Mouse (Mus musculus) kidney, embryonic 16.5 days (tissue): ENCODE data around the gene Tnp2. TPM values are rescaled to one million over a fixed set of nuclear protein-coding genes. Genes with fewer than 3 reads are reported as not detected.
A peak's percentile ranks its signal among the peaks of the same experiment; 100 is the strongest.

Experiments
- ATAC-seq: fragments of 200-750 bp; cut with Nextera tagmentation; 2 replicates; pipeline ENCODE4 v1.8.0; 2017; ENCODE audit warnings: moderate TSS enrichment; ENCODE audit not compliant: low FRiP score, low TSS enrichment
- H3K27ac ChIP-seq: fragments of 300-500 bp; sonication (generic); 2 replicates; pipeline ENCODE4 v1.5.1; 2014; ENCODE audit warnings: low read length
- H3K27me3 ChIP-seq: fragments of 300-500 bp; sonication (generic); 2 replicates; pipeline ENCODE4 v1.6.1; 2014; ENCODE audit warnings: low read length, control low read depth, mixed read lengths; ENCODE audit not compliant: insufficient read depth
- H3K36me3 ChIP-seq: fragments of 300-500 bp; sonication (generic); 2 replicates; pipeline ENCODE4 v1.6.1; 2014; ENCODE audit warnings: low read length, control low read depth, mixed read lengths; ENCODE audit not compliant: insufficient read depth
- H3K4me1 ChIP-seq: fragments of 300-500 bp; sonication (generic); 2 replicates; pipeline ENCODE4 v1.6.1; 2014; ENCODE audit warnings: low read length, control low read depth, mixed read lengths; ENCODE audit not compliant: insufficient read depth
- H3K4me2 ChIP-seq: fragments of 300-500 bp; sonication (generic); replicated peaks from 2 replicates; pipeline ENCODE4 v1.6.1; 2014; ENCODE audit warnings: low read depth, low read length
- H3K4me3 ChIP-seq: fragments of 300-500 bp; sonication (generic); 2 replicates; pipeline ENCODE4 v1.5.1; 2014; ENCODE audit warnings: mild to moderate bottlenecking, low read length
- H3K9ac ChIP-seq: fragments of 300-500 bp; sonication (generic); replicated peaks from 2 replicates; pipeline ENCODE4 v1.6.1; 2014; ENCODE audit warnings: low read length
- H3K9me3 ChIP-seq: fragments of 300-500 bp; sonication (generic); 2 replicates; pipeline ENCODE4 v1.6.1; 2016; ENCODE audit warnings: low read length, control low read depth
- WGBS: fragments of 180-500 bp; shearing (Covaris S2); extraction: QIAGEN DNeasy Blood & Tissue Kit; methylation state at CpG from one replicate; pipeline ENCODE4 v1.1.7; 2014; 5-methylcytosine and 5-hydroxymethylcytosine counted together
- polyA plus RNA-seq: library from polyadenylated mRNA; unstranded; fragments of >200 nt; fragmentation: Nextera tagmentation; extraction: Ambion mirVana; gene quantifications from 2 replicates; pipeline ENCODE4 v1.2.1, GENCODE M21; 2015

The Tnp2 gene
- polyA plus RNA-seq, 1 experiment from 2014 or later, result not detected

DNA sequence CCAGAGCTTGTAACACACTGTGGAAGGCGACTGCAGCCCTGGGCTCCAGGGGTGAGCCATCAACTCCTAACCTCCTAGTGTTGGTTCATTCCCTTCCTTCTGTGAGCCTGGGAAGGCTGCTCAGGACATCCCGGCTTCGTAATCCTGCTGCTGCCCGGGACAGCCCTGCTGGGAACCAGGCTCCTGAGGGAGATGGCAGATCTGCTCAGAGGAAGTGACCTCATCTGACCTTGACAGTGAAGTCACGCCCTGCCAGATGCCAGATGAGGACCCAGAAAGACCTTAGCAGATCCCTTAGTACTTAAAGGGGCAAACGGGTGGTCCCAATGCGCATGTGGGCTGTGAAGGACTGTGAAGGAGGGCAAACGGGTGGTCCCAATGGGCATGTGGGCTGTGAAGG, 27.3 kb downstream of the Tnp2 start:
- no peaks in the 10 kb centered on the region for H3K4me1 ChIP-seq
- no peaks in the 10 kb centered on the region for H3K27me3 ChIP-seq
- 58% methylated on average over 8 of the region's 8 CpGs for WGBS
- H3K9me3 ChIP-seq, result no peaks in the 10 kb centered on the region
- H3K9ac ChIP-seq, result no peak overlapping the region
- H3K27ac ChIP-seq, result no peak overlapping the region
- H3K36me3 ChIP-seq, result no peaks in the 10 kb centered on the region
- H3K4me2 ChIP-seq, result no peak overlapping the region
- H3K4me3 ChIP-seq, result no peak overlapping the region
- ATAC-seq, result no peak

DNA sequence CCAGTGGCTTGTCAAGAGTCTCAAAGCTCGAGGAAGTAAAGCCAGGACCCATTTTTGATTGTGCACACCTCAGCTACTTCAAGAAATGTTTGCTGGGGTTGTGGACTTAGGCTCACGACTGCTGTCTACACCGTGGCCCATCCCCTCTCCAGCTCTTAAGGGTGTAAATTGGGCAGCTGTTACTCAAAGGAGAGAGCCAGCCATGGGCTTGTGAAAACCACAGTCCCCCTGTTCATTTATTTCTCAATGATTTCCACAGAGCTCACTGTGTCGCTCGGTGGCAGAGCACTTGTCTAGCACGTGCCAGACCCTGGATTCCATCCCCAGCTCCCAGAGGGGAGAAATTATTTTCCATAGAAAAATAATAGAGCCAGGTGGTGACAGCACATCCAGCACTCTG, 32.3 kb downstream of the Tnp2 start:
- Histone ChIP-seq H3K9me3 (no peaks in the 10 kb centered on the region), H3K4me3 (no peak overlapping the region), H3K36me3 (no peaks in the 10 kb centered on the region), H3K4me1 (no peaks in the 10 kb centered on the region), H3K27ac (no peak overlapping the region), H3K9ac (no peak overlapping the region), H3K27me3 (no peaks in the 10 kb centered on the region), H3K4me2 (no peak overlapping the region)
- 72% methylated on average over 6 of the region's 6 CpGs for WGBS
- no peak for ATAC-seq

DNA sequence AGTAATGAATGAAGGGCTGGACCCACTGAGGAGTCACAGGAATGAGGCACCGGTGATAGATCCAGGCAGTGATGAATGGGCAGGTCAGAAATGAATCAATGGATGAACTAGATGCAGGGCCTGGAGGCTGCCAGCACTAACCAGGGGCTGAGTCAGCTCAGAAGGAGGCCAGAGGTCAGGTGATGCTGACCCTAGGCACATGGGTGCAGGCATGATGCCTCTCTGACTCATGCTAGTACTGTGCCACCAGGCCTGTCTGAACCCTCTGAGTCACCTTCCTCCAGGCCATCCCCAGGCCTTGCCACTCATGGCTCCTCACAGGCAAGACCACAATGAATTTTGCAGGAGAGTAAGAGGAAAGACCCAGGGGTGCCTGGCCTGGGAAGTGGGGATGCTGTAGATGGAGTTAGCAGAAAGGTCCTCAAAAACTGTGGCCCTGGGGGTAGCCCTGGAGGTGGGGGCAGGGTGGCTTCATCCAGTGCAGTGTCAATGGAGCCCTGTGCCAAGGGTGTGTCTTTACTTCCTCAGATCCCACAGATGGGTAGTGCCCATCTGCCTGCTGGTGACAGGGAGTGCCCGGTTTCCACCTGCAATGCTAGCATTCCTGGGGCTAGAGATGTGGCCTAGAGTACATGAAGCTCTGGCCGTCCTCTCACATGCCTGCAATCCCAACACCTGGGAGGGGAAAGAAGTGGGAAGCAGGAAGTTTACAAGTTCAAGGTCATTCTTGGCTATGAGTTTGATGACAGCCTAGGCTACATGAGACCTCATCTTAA, 33.8 kb downstream of the Tnp2 start:
- no peak for ATAC-seq
- WGBS, result 82% methylated on average over 3 of the region's 3 CpGs

DNA sequence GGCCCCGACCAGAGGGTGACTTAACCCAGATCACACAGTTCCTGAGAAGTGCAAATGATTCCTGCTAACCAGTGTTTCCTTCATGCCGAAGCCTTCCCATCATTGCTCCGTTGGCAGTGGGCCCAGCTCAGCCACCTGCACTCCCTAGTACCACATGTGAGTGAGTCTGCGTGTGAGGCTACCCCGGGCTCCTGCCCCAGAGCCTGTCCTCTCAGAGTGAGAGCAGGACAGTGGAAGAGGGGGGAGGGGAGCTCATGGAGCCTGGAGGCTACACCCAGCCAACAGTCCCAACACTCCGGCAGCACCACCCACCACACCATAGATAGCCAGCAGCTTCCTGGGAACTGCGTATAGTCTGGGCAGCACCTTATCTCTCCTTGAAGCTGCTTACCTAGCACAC, 38.6 kb downstream of the Tnp2 start:
- H3K9me3 ChIP-seq, result no peaks in the 10 kb centered on the region
- H3K36me3 ChIP-seq, result no peaks in the 10 kb centered on the region
- no peak overlapping the region for H3K4me3 ChIP-seq
- H3K4me1 ChIP-seq, result no peaks in the 10 kb centered on the region; the same call in 1 of the 2 replicates
- H3K9ac ChIP-seq, result no peak overlapping the region
- no peak overlapping the region for H3K4me2 ChIP-seq
- peak; percentile 29; the same call in 1 of the 2 replicates for ATAC-seq
- no peak overlapping the region for H3K27ac ChIP-seq
- 50% methylated on average over 7 of the region's 7 CpGs for WGBS
- no peaks in the 10 kb centered on the region for H3K27me3 ChIP-seq

More for the DNA sequence above, 33.8 kb downstream of the Tnp2 start:
- H3K4me1 ChIP-seq, result no peaks in the 10 kb centered on the region
- H3K4me3 ChIP-seq, result no peak overlapping the region
- no peaks in the 10 kb centered on the region for H3K27me3 ChIP-seq
- no peak overlapping the region for H3K27ac ChIP-seq
- no peak overlapping the region for H3K4me2 ChIP-seq
- no peaks in the 10 kb centered on the region for H3K36me3 ChIP-seq
- H3K9ac ChIP-seq, result no peak overlapping the region
- no peaks in the 10 kb centered on the region for H3K9me3 ChIP-seq

DNA sequence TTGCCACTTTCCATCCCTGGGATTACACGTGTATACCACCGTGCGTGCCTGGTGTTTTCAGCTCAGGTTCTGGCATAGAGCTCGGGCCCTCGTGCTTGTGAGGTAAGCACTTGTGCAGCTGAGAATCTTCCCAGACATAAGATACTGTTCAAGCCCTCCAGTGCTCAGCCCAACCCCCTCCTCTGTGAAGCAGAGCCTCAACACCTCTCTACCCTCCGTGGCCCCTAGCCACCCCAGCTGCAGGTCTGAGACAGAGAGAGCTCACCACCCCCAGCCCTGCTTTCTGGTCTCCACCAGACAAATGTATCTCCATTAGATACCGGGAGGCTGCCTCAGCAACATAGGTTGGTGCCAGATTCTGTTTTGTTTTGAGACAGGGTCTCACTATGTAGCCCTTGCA, 39.2 kb downstream of the Tnp2 start:
- no peak; the same call in 1 of the 2 replicates for ATAC-seq

DNA sequence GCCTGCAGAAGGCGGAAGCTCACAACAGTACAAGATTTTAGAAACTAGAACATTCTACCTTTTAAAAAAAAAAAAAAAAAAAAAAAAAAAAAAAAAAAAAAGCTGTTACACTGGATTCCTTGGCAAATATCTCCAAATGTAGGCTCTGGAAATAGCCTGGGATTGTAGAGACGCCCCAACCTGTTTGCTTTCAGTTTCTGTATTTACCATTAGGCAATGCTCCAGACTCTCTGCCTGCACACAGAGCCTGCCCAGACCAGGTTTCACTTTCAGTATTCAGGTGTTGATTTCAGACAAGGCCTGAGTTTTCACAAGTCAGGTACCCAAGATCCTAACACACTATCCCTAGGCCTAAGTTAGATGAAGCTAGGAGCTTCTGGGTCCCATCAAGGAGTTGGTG, 47.4 kb downstream of the Tnp2 start:
- ATAC-seq, result no peak
- Histone ChIP-seq H3K4me3 (no peak overlapping the region), H3K9me3 (no peaks in the 10 kb centered on the region), H3K27me3 (no peaks in the 10 kb centered on the region), H3K36me3 (no peaks in the 10 kb centered on the region), H3K27ac (no peak overlapping the region), H3K9ac (no peak overlapping the region), H3K4me2 (no peak overlapping the region), H3K4me1 (peaks cover 22% of the 10 kb centered on the region)
- WGBS, result 81% methylated on average over 2 of the region's 2 CpGs

More for the DNA sequence above, 39.2 kb downstream of the Tnp2 start:
- H3K36me3 ChIP-seq, result no peaks in the 10 kb centered on the region
- no peak overlapping the region for H3K4me3 ChIP-seq
- H3K9ac ChIP-seq, result no peak overlapping the region
- no peak overlapping the region for H3K4me2 ChIP-seq
- no peak overlapping the region for H3K27ac ChIP-seq
- no peaks in the 10 kb centered on the region for H3K9me3 ChIP-seq
- peaks cover 5% of the 10 kb centered on the region; the same call in 1 of the 2 replicates for H3K4me1 ChIP-seq
- 50% methylated on average over 7 of the region's 7 CpGs for WGBS
- H3K27me3 ChIP-seq, result no peaks in the 10 kb centered on the region

DNA sequence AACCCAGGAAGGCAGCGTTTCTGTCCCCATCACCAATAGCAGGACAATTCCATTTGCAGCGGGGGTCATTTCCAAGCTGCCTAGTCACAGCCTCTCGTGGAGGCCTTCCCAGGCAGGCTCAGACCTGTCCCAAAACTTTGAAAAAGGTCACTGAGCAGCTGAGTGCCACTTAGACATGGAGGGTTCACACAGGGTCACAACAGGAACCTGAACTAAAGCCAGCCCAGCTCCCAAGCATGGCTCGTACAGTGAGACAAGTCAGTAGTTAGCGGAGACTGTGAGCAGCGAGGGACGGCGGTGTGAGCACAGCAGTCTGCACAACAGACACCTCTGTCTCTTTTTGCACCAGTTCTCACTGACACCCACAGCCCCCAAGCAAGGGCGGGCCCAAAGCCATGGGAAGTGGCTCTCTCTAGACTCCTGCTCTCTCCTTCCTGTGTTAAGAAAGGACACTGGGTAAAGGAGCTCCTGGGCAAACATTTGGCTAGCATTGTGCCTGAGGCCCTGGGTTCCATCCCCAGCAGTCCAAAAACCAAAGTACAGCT, 48.5 kb downstream of the Tnp2 start:
- H3K4me1 ChIP-seq, result peaks cover 22% of the 10 kb centered on the region
- no peak overlapping the region for H3K27ac ChIP-seq
- no peak overlapping the region for H3K9ac ChIP-seq
- no peaks in the 10 kb centered on the region for H3K9me3 ChIP-seq
- no peaks in the 10 kb centered on the region for H3K36me3 ChIP-seq
- no peaks in the 10 kb centered on the region for H3K27me3 ChIP-seq
- no peak overlapping the region for H3K4me2 ChIP-seq
- 51% methylated on average over 9 of the region's 9 CpGs for WGBS
- H3K4me3 ChIP-seq, result no peak overlapping the region
- no peak; the same call in 1 of the 2 replicates for ATAC-seq

DNA sequence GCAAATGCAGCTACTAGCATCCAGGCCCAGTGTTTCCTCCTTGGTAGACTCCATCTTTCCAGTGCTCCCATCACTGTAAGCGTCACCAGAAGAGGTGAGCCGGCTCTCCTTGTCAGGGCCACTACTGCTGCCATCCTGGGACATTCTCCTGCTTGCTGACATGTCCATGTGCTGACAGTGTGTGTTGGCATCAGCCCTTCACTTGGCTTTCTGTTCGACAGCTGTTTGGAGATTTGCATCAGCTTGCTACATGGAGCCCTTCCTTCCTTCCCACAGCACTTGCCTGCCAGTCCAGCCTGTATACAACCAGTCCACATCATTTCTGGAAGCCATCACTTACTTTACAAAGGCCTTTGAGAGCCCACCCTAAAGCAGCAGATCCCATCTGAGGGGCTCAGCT, 49.6 kb downstream of the Tnp2 start:
- H3K27ac ChIP-seq, result peak overlapping the region; percentile 88
- 91% methylated on average over 3 of the region's 3 CpGs for WGBS
- H3K9ac ChIP-seq, result no peak overlapping the region
- no peak overlapping the region for H3K4me2 ChIP-seq
- peaks cover 15% of the 10 kb centered on the region for H3K4me1 ChIP-seq
- ATAC-seq, result no peak
- H3K27me3 ChIP-seq, result no peaks in the 10 kb centered on the region
- H3K36me3 ChIP-seq, result no peaks in the 10 kb centered on the region
- H3K9me3 ChIP-seq, result no peaks in the 10 kb centered on the region
- no peak overlapping the region for H3K4me3 ChIP-seq
